Mouse (Mus musculus) G1E (cell line): Measurements from ENCODE around the gene Klra2.
A peak's percentile ranks its signal among the peaks of the same experiment; 100 is the strongest.

Experiments
- CTCF ChIP-seq: IDR thresholded peaks from 2 replicates; pipeline ENCODE4 v1.5.1; 2012; ENCODE audit warnings: low read depth, low read length, inconsistent platforms, mixed read lengths
- GATA1 ChIP-seq: IDR thresholded peaks from 2 replicates; pipeline ENCODE4 v1.6.1; 2012; ENCODE audit warnings: borderline replicate concordance, low read length, inconsistent platforms, mixed read lengths
- GATA2 ChIP-seq: IDR thresholded peaks from 2 replicates; pipeline ENCODE4 v1.6.1; 2012; ENCODE audit warnings: low read depth, low read length, inconsistent platforms, borderline replicate concordance
- POLR2AphosphoS5 ChIP-seq: IDR thresholded peaks from 2 replicates; pipeline ENCODE4 v1.6.1; 2012; ENCODE audit warnings: low read depth, low read length, inconsistent platforms; ENCODE audit not compliant: insufficient replicate concordance
- TAL1 ChIP-seq: conservative IDR thresholded peaks from 2 replicates; pipeline ENCODE4 v1.6.1; 2012; ENCODE audit warnings: low read depth, low read length, inconsistent platforms, mixed read lengths

- TF ChIP-seq CTCF: no peak
- TF ChIP-seq POLR2AphosphoS5: no peak
- TF ChIP-seq GATA1: no peak
- no peak for TF ChIP-seq GATA2
- peak; percentile 55 for TF ChIP-seq TAL1
Observed at GRCm38 (mm10) chr6:131276659-131277058, 29.5 kb upstream of the Klra2 start.
